Mouse (Mus musculus) bone marrow macrophage, adult 2 months (primary cell): Measurements from ENCODE around the gene Zfyve26.

Experiments used
- CTCF ChIP-seq: IDR thresholded peaks from 2 replicates; pipeline ENCODE4 v1.5.1; 2012; ENCODE audit warnings: low read depth, mild to moderate bottlenecking, low read length, moderate library complexity
- POLR2A ChIP-seq: IDR thresholded peaks from 2 replicates; pipeline ENCODE4 v1.6.1; 2012; ENCODE audit warnings: mild to moderate bottlenecking, low read depth, low read length, borderline replicate concordance

DNA sequence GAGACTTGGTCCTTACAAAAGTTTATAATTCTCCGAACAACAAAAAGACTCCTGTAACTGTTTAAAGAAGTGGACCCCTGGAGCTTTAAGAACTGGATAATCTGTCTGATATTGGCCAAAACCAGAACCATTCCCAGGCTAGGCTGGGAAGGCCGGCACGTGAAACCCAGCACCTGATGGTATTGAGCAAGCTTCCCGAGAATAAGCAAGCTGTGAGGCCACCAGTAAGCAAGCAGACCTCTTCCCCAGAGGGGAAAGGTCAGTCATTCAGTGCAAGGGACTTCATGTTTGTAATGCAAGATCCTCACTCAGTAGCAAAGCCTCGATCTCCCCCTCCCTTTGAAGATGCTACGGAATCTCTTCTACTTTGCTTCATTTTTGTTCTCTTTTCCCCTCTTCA, 3.2 kb downstream of the Zfyve26 start:
- TF ChIP-seq POLR2A = no peak
- TF ChIP-seq CTCF = no peak
